Comparison of ENCODE assay signal across 8 mouse cellular contexts in genomic region chr12:71376966-71377365, GRCm38 (mm10).
DNase-seq lines count a peak whose midpoint lies in the region; ATAC-seq and TF ChIP-seq lines count a peak whose summit lies in the region.

No protein-coding gene starts in this region.

- peak overlapping the region; percentile 76 for H3K27ac ChIP-seq in gastrocnemius, adult 2 months
- no peak overlapping the region for H3K27ac ChIP-seq in lung, postnatal 0 days (ENCODE audit: low read length)
- peak overlapping the region; percentile 49; the same call in 1 of the 2 replicates for H3K27ac ChIP-seq in stomach, embryonic 14.5 days (ENCODE audit: low read length)
- no peak overlapping the region for H3K27ac ChIP-seq in thymus, adult 2 months (ENCODE audit: control insufficient read depth, insufficient read depth, low read length)

- intact Hi-C loops in gastrocnemius, adult 2 months (cut with DNase I): no loop called here

- WGBS in lung, postnatal 0 days: 40% methylated on average over 9 of the region's 9 CpGs
- 34% methylated on average over 9 of the region's 9 CpGs for WGBS in lung, adult 2 months
- WGBS in stomach, embryonic 14.5 days: 34% methylated on average over 9 of the region's 9 CpGs
- WGBS in thymus, adult 2 months: 65% methylated on average over 9 of the region's 9 CpGs

- H3K4me2 ChIP-seq in lung, postnatal 0 days (replicated peaks; ENCODE audit: low read depth, low read length): peak overlapping the region; percentile 45
- H3K4me2 ChIP-seq in stomach, embryonic 14.5 days (replicated peaks; ENCODE audit: low read depth, low read length): peak overlapping the region; percentile 28

- no peak for TF ChIP-seq CTCF in gastrocnemius, adult 2 months (IDR thresholded peaks at IDR 0.05)
- TF ChIP-seq CTCF in lung, postnatal 0 days (IDR thresholded peaks at IDR 0.05): no peak
- TF ChIP-seq CTCF in lung, adult 2 months (IDR thresholded peaks at IDR 0.05; ENCODE audit: insufficient read depth, low read length): no peak
- no peak for TF ChIP-seq CTCF in thymus, adult 2 months (IDR thresholded peaks at IDR 0.05; ENCODE audit: borderline replicate concordance, control insufficient read depth, extremely low read depth, insufficient read depth, low read length, poor library complexity)

- no peak overlapping the region for H3K9ac ChIP-seq in lung, postnatal 0 days (replicated peaks; ENCODE audit: low read depth)
- H3K9ac ChIP-seq in stomach, embryonic 14.5 days (replicated peaks; ENCODE audit: low read depth, low read length): no peak overlapping the region

- no peaks in the 10 kb centered on the region for H3K36me3 ChIP-seq in lung, postnatal 0 days (ENCODE audit: insufficient read depth, low read length)
- H3K36me3 ChIP-seq in stomach, embryonic 14.5 days (ENCODE audit: control insufficient read depth, insufficient read depth, low read length): no peaks in the 10 kb centered on the region
- no peaks in the 10 kb centered on the region for H3K36me3 ChIP-seq in thymus, adult 2 months (ENCODE audit: control insufficient read depth, insufficient read depth, low read length)

- no peaks in the 10 kb centered on the region for H3K27me3 ChIP-seq in lung, postnatal 0 days (replicated peaks; ENCODE audit: insufficient read depth, low read length)
- no peaks in the 10 kb centered on the region for H3K27me3 ChIP-seq in stomach, embryonic 14.5 days (ENCODE audit: control insufficient read depth, insufficient read depth, low read length)
- H3K27me3 ChIP-seq in thymus, adult 2 months (ENCODE audit: control insufficient read depth, insufficient read depth, low read length): no peaks in the 10 kb centered on the region

- H3K4me3 ChIP-seq in gastrocnemius, adult 2 months: peak overlapping the region; percentile 69
- no peak overlapping the region for H3K4me3 ChIP-seq in lung, postnatal 0 days (ENCODE audit: low read depth, low read length)
- no peak overlapping the region for H3K4me3 ChIP-seq in lung, adult 2 months (replicated peaks; ENCODE audit: extremely low read depth, low read depth, low read length)
- H3K4me3 ChIP-seq in stomach, embryonic 14.5 days (ENCODE audit: low read depth, low read length): no peak overlapping the region
- no peak overlapping the region for H3K4me3 ChIP-seq in thymus, adult 2 months (ENCODE audit: control insufficient read depth, insufficient read depth, low read length)

- no peaks in the 10 kb centered on the region for H3K4me1 ChIP-seq in lung, postnatal 0 days (ENCODE audit: insufficient read depth, low read depth, low read length)
- peaks cover 3% of the 10 kb centered on the region; the same call in 1 of the 2 replicates for H3K4me1 ChIP-seq in lung, adult 2 months (ENCODE audit: control insufficient read depth, insufficient read depth, low read length)
- H3K4me1 ChIP-seq in stomach, embryonic 14.5 days (ENCODE audit: control insufficient read depth, insufficient read depth, low read length): 0 out of 2 replicates have a peak, but pooled peaks cover 3% of the 10 kb centered on the region
- H3K4me1 ChIP-seq in thymus, adult 2 months (replicated peaks; ENCODE audit: control insufficient read depth, insufficient read depth, low read length): no peaks in the 10 kb centered on the region

- TF ChIP-seq POLR2A in lung, adult 2 months (IDR thresholded peaks at IDR 0.05; ENCODE audit: borderline replicate concordance, extremely low read depth, low read depth, low read length): no peak
- TF ChIP-seq POLR2A in thymus, adult 2 months (IDR thresholded peaks at IDR 0.05; ENCODE audit: control insufficient read depth, extremely low read depth, insufficient read depth, low read length, poor library complexity): no peak

- no peak for DNase-seq in gastrocnemius, adult 2 months
- no peak for DNase-seq in gastrocnemius, postnatal 25 days
- DNase-seq in lung, postnatal 0 days (ENCODE audit: low spot score): peak; percentile 26
- DNase-seq in lung, adult 2 months: no peak
- peak; percentile 43 for DNase-seq in kidney, postnatal 10 days
- DNase-seq in spleen, postnatal 10 days (ENCODE audit: low spot score in 2 of 2): no peak
- DNase-seq in thymus, adult 2 months: no peak

- no peaks in the 10 kb centered on the region for H3K9me3 ChIP-seq in lung, postnatal 0 days (ENCODE audit: low read length)
- H3K9me3 ChIP-seq in stomach, embryonic 14.5 days (ENCODE audit: control insufficient read depth, low read depth, low read length): no peaks in the 10 kb centered on the region

- no peak for TF ChIP-seq EP300 in lung, postnatal 0 days (IDR thresholded peaks at IDR 0.05)

- peak; percentile 47; the same call in 1 of the 2 replicates for ATAC-seq in lung, postnatal 0 days
- ATAC-seq in stomach, embryonic 14.5 days (ENCODE audit: insufficient number of reproducible peaks, insufficient read depth, low FRiP score, low read depth): no peak

Comparison
In these comparisons a context has a peak if more than half of its experiments do, and no peak if none do; other contexts are left out.
1. DNase-seq: peak in lung, postnatal 0 days (single experiment) and kidney, postnatal 10 days (single experiment); none in gastrocnemius, adult 2 months (single experiment), gastrocnemius, postnatal 25 days (single experiment), lung, adult 2 months (single experiment), spleen, postnatal 10 days (0 of 2) and thymus, adult 2 months (single experiment).
2. H3K27ac ChIP-seq: peak in gastrocnemius, adult 2 months (single experiment) and stomach, embryonic 14.5 days (single experiment); none in lung, postnatal 0 days (single experiment) and thymus, adult 2 months (single experiment).